Mouse (Mus musculus) C2C12 (cell line): ENCODE results near the gene Ets1. TPM values are rescaled to one million over a fixed set of nuclear protein-coding genes. Genes with fewer than 3 reads are reported as not detected.

Experiments
- H3K27me3 ChIP-seq: one replicate; pipeline ENCODE4 v1.6.1; 2011; ENCODE audit not compliant: control insufficient read depth, insufficient read depth, insufficient read length
- H3K36me3 ChIP-seq: one replicate; pipeline ENCODE4 v1.6.1; 2011; ENCODE audit not compliant: control insufficient read depth, insufficient read depth
- H3K4me3 ChIP-seq: one replicate; pipeline ENCODE4 v1.5.1; 2011; ENCODE audit warnings: mild to moderate bottlenecking, control low read depth; ENCODE audit not compliant: poor library complexity, insufficient read depth, severe bottlenecking
- H3K79me2 ChIP-seq: one replicate; pipeline ENCODE4 v1.6.1; 2011; ENCODE audit not compliant: control insufficient read depth, insufficient read depth
- H3K79me3 ChIP-seq: one replicate; pipeline ENCODE4 v1.6.1; 2011; ENCODE audit warnings: low read depth, control low read depth
- H3ac ChIP-seq: one replicate; pipeline ENCODE3; 2011; ENCODE audit warnings: low read depth; ENCODE audit not compliant: control insufficient read depth, insufficient read length
- CEBPB ChIP-seq: IDR thresholded peaks from one replicate; pipeline ENCODE4 v1.6.1; 2011; ENCODE audit warnings: low read depth, mild to moderate bottlenecking, control low read depth, moderate library complexity
- CTCF ChIP-seq: IDR thresholded peaks from one replicate; pipeline ENCODE4 v1.5.1; 2011; ENCODE audit not compliant: control insufficient read depth, insufficient read depth, insufficient read length
- FOSL1 ChIP-seq: IDR thresholded peaks from one replicate; pipeline ENCODE4 v1.8.0; 2011; ENCODE audit warnings: mild to moderate bottlenecking, low read length; ENCODE audit not compliant: poor library complexity, insufficient read depth, severe bottlenecking
- MAX ChIP-seq: IDR thresholded peaks from one replicate; pipeline ENCODE4 v1.6.1; 2011; ENCODE audit warnings: mild to moderate bottlenecking, control low read depth
- MYOD1 ChIP-seq: IDR thresholded peaks from one replicate; pipeline ENCODE4 v1.6.1; 2011; ENCODE audit warnings: low read depth; ENCODE audit not compliant: control insufficient read depth, insufficient read length
- MYOG ChIP-seq: IDR thresholded peaks from one replicate; pipeline ENCODE4 v1.6.1; 2011; ENCODE audit not compliant: control insufficient read depth, insufficient read length; ENCODE audit errors: extremely low read depth
- USF1 ChIP-seq: IDR thresholded peaks from one replicate; pipeline ENCODE4 v1.6.1; 2011; ENCODE audit warnings: low read depth, mild to moderate bottlenecking, control low read depth, moderate library complexity
- polyA plus RNA-seq: library from polyadenylated mRNA; unstranded; fragments of >200 nt; fragmentation: generic; extraction: Trizol; gene quantifications from one replicate; pipeline ENCODE4 v1.2.1, GENCODE M21; 2012; ENCODE audit warnings: missing spikeins

Gene Ets1
- polyA plus RNA-seq, 1 experiment = 9.4 TPM

- Histone ChIP-seq H3K36me3 (peaks cover 23% of the 10 kb centered on the region), H3K79me2 (peaks cover 64% of the 10 kb centered on the region), H3K4me3 (peak overlapping the region; percentile 71), H3K79me3 (peaks cover 61% of the 10 kb centered on the region), H3K27me3 (no peaks in the 10 kb centered on the region), H3ac (peak overlapping the region; percentile 61)
- TF ChIP-seq CEBPB (no peak), FOSL1 (no peak), MYOD1 (no peak), USF1 (no peak), MYOG (no peak), MAX (no peak), CTCF (no peak)
These were observed 61.5 kb downstream of the Ets1 start for GRCm38 (mm10) chr9:32697291-32698110.

DNA sequence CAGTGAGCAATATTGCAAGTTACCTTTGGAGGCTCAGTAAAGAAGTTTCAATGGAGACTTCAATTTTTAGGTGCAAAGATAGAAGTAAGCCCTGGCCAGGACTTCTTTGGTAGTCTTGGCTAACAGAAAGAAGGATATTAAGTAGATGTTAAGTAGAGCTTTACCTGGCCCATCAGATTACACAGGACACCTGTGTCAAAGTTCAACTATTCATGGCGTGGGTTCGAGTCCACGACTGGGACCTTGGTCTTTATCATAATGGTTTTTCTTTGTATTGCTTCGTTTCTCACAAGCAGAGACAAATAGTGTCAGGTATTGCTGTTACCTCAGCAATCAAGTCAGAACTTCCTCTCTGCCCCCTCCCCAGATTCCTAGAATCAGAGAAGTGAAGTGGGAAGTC, 62.7 kb downstream of the Ets1 start:
- Histone ChIP-seq H3K27me3 (no peaks in the 10 kb centered on the region), H3K4me3 (no peak overlapping the region), H3K79me2 (peaks cover 77% of the 10 kb centered on the region), H3ac (no peak overlapping the region), H3K79me3 (peaks cover 73% of the 10 kb centered on the region), H3K36me3 (peaks cover 23% of the 10 kb centered on the region)
- TF ChIP-seq MYOD1 = no peak
- no peak for TF ChIP-seq CEBPB
- TF ChIP-seq CTCF = no peak
- TF ChIP-seq MAX = no peak
- TF ChIP-seq FOSL1 = no peak
- no peak for TF ChIP-seq MYOG
- TF ChIP-seq USF1 = no peak

DNA sequence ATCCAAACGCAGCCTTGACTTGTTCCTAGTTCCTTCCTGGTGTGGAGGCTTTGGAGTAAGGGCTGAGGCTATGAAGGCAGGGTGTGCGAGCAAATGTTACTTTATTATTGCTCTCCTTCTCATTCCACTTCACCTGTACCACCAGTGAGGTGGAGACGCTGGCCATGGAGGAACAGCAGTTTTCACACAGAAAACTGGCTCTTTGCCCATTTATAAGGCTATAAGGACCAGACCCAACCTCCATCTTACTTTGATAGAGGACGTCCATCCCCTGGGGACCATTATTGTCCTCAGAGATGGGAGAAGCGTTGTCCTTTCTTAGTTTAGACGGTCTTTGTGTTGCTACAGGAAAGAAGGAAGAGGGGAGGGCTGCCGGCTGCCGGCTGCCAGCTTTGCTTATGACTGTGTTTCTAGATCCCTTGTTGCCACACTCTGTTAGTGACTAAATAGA, 63.4 kb downstream of the Ets1 start:
- Histone ChIP-seq H3K27me3 (no peaks in the 10 kb centered on the region), H3ac (no peak overlapping the region), H3K79me3 (peaks cover 80% of the 10 kb centered on the region), H3K4me3 (no peak overlapping the region), H3K36me3 (peaks cover 23% of the 10 kb centered on the region), H3K79me2 (peaks cover 84% of the 10 kb centered on the region)
- TF ChIP-seq CEBPB (no peak), FOSL1 (no peak), MYOD1 (no peak), CTCF (no peak), MAX (no peak), MYOG (no peak), USF1 (no peak)

DNA sequence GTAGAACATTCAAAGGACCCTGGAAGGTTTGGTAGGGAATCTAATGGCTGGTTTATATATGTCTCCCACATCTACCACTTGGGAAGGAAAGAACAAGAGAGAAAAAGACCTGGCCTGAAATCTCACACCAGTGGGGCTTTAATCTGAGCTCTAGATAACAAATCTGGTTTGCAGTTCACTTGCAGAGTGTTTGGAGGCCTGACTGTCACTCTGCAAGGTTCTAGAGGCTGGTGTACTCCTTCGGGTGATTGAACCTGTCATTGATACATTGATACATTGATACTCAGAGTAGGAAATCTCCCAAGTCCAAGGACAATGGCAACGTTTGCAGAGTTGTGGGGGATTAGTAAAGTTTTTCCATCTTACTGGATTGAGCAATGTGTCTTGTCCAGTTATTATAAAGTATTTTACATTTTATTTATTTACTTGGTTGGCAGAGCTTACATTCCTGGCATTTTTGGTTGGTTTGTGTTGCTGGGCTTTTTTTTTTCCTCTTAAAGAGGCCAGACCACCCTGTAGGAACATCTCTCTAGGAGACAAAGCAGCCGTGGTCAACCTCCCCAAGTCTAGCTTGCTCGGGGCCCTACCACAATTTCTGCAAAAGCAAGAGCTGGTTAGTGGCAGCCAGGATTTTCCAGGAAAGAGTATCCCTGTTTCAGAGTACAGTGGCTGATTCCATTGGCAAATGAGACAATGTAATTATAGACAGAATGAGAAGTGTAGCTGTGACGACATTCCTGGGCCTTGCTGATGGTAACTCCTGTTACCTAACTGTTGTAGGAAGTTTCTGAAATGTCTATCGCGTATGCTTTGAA, 64.3 kb downstream of the Ets1 start:
- H3K27me3 ChIP-seq = no peaks in the 10 kb centered on the region
- TF ChIP-seq MYOD1 (no peak), USF1 (no peak), CEBPB (peak; percentile 83)
- no peak overlapping the region for H3K4me3 ChIP-seq
- H3K79me3 ChIP-seq = peaks cover 85% of the 10 kb centered on the region
- H3K36me3 ChIP-seq = peaks cover 23% of the 10 kb centered on the region
- no peak overlapping the region for H3ac ChIP-seq
- peaks cover 92% of the 10 kb centered on the region for H3K79me2 ChIP-seq

DNA sequence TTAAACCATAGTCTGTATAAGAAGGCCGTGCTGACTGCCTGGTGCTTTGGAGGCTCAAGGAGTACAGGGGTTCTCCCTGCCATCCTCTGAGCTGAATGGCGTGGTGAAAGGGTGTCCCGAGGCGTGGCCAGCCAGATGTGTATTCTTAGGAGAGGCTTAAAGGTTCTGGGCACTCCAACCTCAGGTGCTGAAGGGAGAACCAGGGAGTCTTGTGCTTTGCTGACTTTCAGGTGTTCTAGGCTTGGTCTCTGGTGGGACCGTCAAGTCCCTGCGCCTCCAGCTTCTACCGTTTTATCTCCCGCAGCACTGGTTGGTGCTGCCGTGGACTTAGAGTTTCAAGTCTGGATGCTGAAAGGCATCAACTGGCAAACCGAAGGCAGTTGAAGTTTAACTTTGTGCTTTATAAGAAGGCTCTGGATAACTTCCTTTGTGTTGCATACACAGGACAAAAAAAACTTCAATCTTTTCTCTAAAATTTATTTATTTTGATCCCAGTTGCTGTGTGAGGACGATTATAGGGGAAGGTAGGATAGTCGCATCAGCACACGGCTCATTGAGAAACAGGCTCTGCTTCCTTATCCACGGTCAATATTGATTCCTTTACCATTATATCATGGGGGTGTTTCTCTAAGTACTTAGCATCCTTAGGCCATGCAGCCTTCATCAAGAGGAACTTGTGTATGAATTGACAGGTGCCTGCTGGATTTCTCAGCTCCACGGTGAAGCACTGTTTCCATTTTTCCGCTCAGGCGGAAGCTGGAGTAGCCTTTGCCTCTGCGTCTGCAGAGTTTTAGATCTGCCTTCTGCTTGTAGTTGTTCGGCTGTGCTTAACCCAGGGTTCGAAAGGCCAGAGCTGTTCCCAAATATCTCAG, 65.3 kb downstream of the Ets1 start:
- Histone ChIP-seq H3ac (no peak overlapping the region), H3K27me3 (no peaks in the 10 kb centered on the region), H3K36me3 (peaks cover 26% of the 10 kb centered on the region), H3K4me3 (no peak overlapping the region), H3K79me2 (peaks cover 100% of the 10 kb centered on the region), H3K79me3 (peaks cover 93% of the 10 kb centered on the region)
- TF ChIP-seq FOSL1 (no peak), CEBPB (no peak), MYOG (no peak)
